8 mouse cellular contexts compared by ENCODE assay signal in the genomic region with DNA sequence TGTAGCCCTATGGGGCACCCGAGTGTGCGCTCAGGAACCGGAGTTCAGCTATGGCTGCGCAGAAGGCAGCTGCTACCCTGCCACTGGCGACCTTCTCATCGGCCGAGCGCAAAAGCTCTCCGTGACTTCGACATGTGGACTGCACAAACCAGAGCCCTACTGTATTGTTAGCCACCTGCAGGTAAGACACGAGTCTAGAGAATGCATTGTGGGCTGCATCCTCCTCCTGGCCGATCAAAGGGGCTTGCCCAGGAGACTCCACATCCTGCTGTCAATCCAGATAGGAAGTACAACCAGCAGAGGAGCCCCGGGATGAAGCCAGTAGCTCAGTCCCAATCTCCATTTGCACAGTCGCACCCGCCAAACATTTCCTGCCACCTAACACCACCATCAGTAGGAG. TPM values are rescaled to one million over a fixed set of nuclear protein-coding genes. Genes with fewer than 3 reads are reported as not detected.
A peak's percentile ranks its signal among the peaks of the same experiment; 100 is the strongest.
DNase-seq lines count a peak whose midpoint lies in the region; ATAC-seq and TF ChIP-seq lines count a peak whose summit lies in the region.
"Had no signal": no experiment of that assay in that cellular context is flagged by ENCODE, and none has a peak within 500 bp of the region (broad histone marks: within the 10 kb centered on the region; RNA-seq: fewer than 3 reads in every experiment).

No protein-coding gene starts in this region.

- peaks cover 83% of the 10 kb centered on the region for H3K4me1 ChIP-seq in E14TG2a.4 (replicated peaks; ENCODE audit: low read depth, low read length)
- peaks cover 72% of the 10 kb centered on the region for H3K4me1 ChIP-seq in heart, embryonic 10.5 days
- H3K4me1 ChIP-seq in neural tube, embryonic 13.5 days (replicated peaks): peaks cover 35% of the 10 kb centered on the region

- peak overlapping the region; percentile 81 for H3K4me2 ChIP-seq in neural tube, embryonic 13.5 days

- H3K9me3 ChIP-seq in E14TG2a.4 (ENCODE audit: low read length): no peaks in the 10 kb centered on the region
- H3K9me3 ChIP-seq in heart, embryonic 10.5 days: no peaks in the 10 kb centered on the region
- H3K9me3 ChIP-seq in neural tube, embryonic 13.5 days: no peaks in the 10 kb centered on the region

- peaks cover 49% of the 10 kb centered on the region for H3K36me3 ChIP-seq in E14TG2a.4 (ENCODE audit: insufficient read depth, low read length)
- H3K36me3 ChIP-seq in heart, embryonic 10.5 days: peaks cover 39% of the 10 kb centered on the region
- H3K36me3 ChIP-seq in neural tube, embryonic 13.5 days: no peaks in the 10 kb centered on the region

- DNase-seq in brain, adult 2 months (ENCODE audit: low read depth, low spot score): peak; percentile 11
- no peak for DNase-seq in heart, embryonic 10.5 days (ENCODE audit: low spot score)
- peak; percentile 47 for DNase-seq in kidney, postnatal 14 days
- no peak for DNase-seq in left cerebral cortex, postnatal 36 days (ENCODE audit: low spot score in 2 of 2)
- no peak for DNase-seq in testis, postnatal 10 days (ENCODE audit: low spot score)

- peaks cover 38% of the 10 kb centered on the region for H3K27me3 ChIP-seq in E14TG2a.4 (ENCODE audit: insufficient read depth, low read length)
- H3K27me3 ChIP-seq in heart, embryonic 10.5 days (ENCODE audit: insufficient read depth, poor library complexity, severe bottlenecking): no peaks in the 10 kb centered on the region
- peaks cover 62% of the 10 kb centered on the region for H3K27me3 ChIP-seq in neural tube, embryonic 13.5 days

- 5% methylated on average over 15 of the region's 15 CpGs for WGBS in heart, embryonic 10.5 days
- WGBS in neural tube, embryonic 13.5 days: 8% methylated on average over 15 of the region's 15 CpGs

- intact Hi-C loops in left cerebral cortex, postnatal 36 days (cut with DNase I): loop anchor here (5.0 kb wide), 1 partner anchor 99 kb away; no protein-coding TSS in a partner anchor

- no peak for ATAC-seq in neural tube, embryonic 13.5 days (ENCODE audit: low read depth)

- peak overlapping the region; percentile 74 for H3K9ac ChIP-seq in neural tube, embryonic 13.5 days

- H3K4me3 ChIP-seq in E14TG2a.4 (replicated peaks; ENCODE audit: low read length): peak overlapping the region; percentile 87
- peak overlapping the region; percentile 87 for H3K4me3 ChIP-seq in heart, embryonic 10.5 days
- peak overlapping the region; percentile 48 for H3K4me3 ChIP-seq in neural tube, embryonic 13.5 days

- TF ChIP-seq CTCF in E14TG2a.4 (conservative IDR thresholded peaks at IDR 0.05; ENCODE audit: low read length): no peak

- H3K27ac ChIP-seq in heart, embryonic 10.5 days: peak overlapping the region; percentile 95
- 0 out of 2 replicates have a peak overlapping the region, but pooled peaks have one; percentile 18 for H3K27ac ChIP-seq in neural tube, embryonic 13.5 days (replicated peaks)
- H3K27ac ChIP-seq: macrophage had no signal

RNA-seq across cellular contexts. Expression of a gene that starts 1.7 kb away (rescaled TPM):
- 66.1 and 102 TPM in 2 replicates for polyA plus RNA-seq in heart, embryonic 10.5 days (2016; fragmentation: Nextera tagmentation; extraction: Ambion mirVana)
- 27.9 and 31.0 TPM in 2 replicates for polyA plus RNA-seq in neural tube, embryonic 13.5 days (2015; fragmentation: Nextera tagmentation; extraction: Ambion mirVana)
- total RNA-seq in left cerebral cortex, postnatal 36 days (2021): 10 to 100 TPM; 12.4 to 16.5 TPM

RNA-seq across cellular contexts. Expression of a gene that starts 26.1 kb away (rescaled TPM):
- not detected in 2 replicates for polyA plus RNA-seq in heart, embryonic 10.5 days (2016; fragmentation: Nextera tagmentation; extraction: Ambion mirVana)
- polyA plus RNA-seq in neural tube, embryonic 13.5 days (2015; fragmentation: Nextera tagmentation; extraction: Ambion mirVana): not detected in 2 replicates
- total RNA-seq in left cerebral cortex, postnatal 36 days (2021): not detected
- polyA plus RNA-seq: macrophage had no signal

Comparison
In these comparisons a context has a peak if more than half of its experiments do, and no peak if none do; other contexts are left out.
1. DNase-seq: peak in brain, adult 2 months (single experiment) and kidney, postnatal 14 days (single experiment); none in heart, embryonic 10.5 days (single experiment), left cerebral cortex, postnatal 36 days (0 of 2) and testis, postnatal 10 days (single experiment).
2. Peak in every context shown above with its lines, with median percentiles within 50 percentile points of each other: H3K4me3 ChIP-seq.